Mouse (Mus musculus) gastrocnemius, postnatal 25 days (tissue): Measurements from ENCODE around the gene Ndufv3. TPM values are rescaled to one million over a fixed set of nuclear protein-coding genes. Genes with fewer than 3 reads are reported as not detected.

Source experiments
- microRNA-seq, 2 experiments: library from miRNA; unstranded; fragments of <30 nt; microRNA quantifications; one replicate each; pipeline ENCODE4 v1.2.0; 2021; ENCODE audit warnings: borderline replicate concordance in 2 of 2
- total RNA-seq, 2 experiments: library from RNA; stranded (reverse); gene quantifications; 1 replicate in 1 of 2; 2 replicates in 1 of 2; pipeline ENCODE4 v1.2.3; 2021

Gene Ndufv3
- total RNA-seq, 2 experiments from 2014 or later: 458 to 461 TPM

Small RNA genes within 50 kb of the gene (microRNA-seq; reads per million reads assigned to microRNA genes)
- 0 reads per million in 2 experiments for gene Gm24970

Other genes starting within 250 kb of the Ndufv3 start
- gene Rsph1, start 242.7 kb upstream of the Ndufv3 start, total RNA-seq: 10 to 100 TPM in 1 of 2 experiments, 1 to 10 TPM in 1; 8.0 to 10.2 TPM
- gene Slc37a1, start 233.3 kb upstream of the Ndufv3 start, total RNA-seq: 1 to 10 TPM; 3.0 to 5.2 TPM
- gene Pde9a, start 133.9 kb upstream of the Ndufv3 start, total RNA-seq: 1 to 10 TPM; 2.4 to 2.8 TPM
- 1 to 10 TPM; 5.1 to 6.7 TPM for gene Wdr4, start 135 bp upstream of the Ndufv3 start, total RNA-seq
- gene Pknox1, start 44.6 kb downstream of the Ndufv3 start, total RNA-seq: 1 to 10 TPM; 5.9 to 7.0 TPM
- 1 to 10 TPM in 1 of 2 experiments, under 1 TPM in 1; 0.59 to 1.7 TPM for gene Cbs, start 117.1 kb downstream of the Ndufv3 start, total RNA-seq
- gene U2af1, start 138.8 kb downstream of the Ndufv3 start, total RNA-seq: 10 to 100 TPM; 57.1 to 65.9 TPM
- not detected for gene Cryaa, start 157.7 kb downstream of the Ndufv3 start, total RNA-seq